Mouse (Mus musculus) myocyte (in vitro differentiated cells): ENCODE measurements at regions not wholly inside any gene's neighbourhood (a gene's known extent, or its start where the extent isn't known, plus 50 kb on each side); places are given as distances from the start of the nearest gene placed in this dataset.

Source experiments
- H3K27me3 ChIP-seq: one replicate; pipeline ENCODE4 v1.6.1; 2011; ENCODE audit not compliant: control insufficient read depth, insufficient read depth, insufficient read length
- H3K36me3 ChIP-seq: one replicate; pipeline ENCODE4 v1.6.1; 2011; ENCODE audit not compliant: control insufficient read depth, insufficient read depth
- H3K4me2 ChIP-seq: one replicate; pipeline ENCODE4 v1.6.1; 2011; ENCODE audit warnings: low read depth, control low read depth
- H3K4me3 ChIP-seq: one replicate; pipeline ENCODE4 v1.5.1; 2011; ENCODE audit warnings: mild to moderate bottlenecking, control low read depth, moderate library complexity
- H3K79me2 ChIP-seq: one replicate; pipeline ENCODE4 v1.6.1; 2011; ENCODE audit not compliant: control insufficient read depth, insufficient read depth
- H3ac ChIP-seq: one replicate; pipeline ENCODE4 v1.6.1; 2011; ENCODE audit not compliant: control insufficient read depth, insufficient read length
- CEBPB ChIP-seq: IDR thresholded peaks from 2 replicates; pipeline ENCODE4 v1.6.1; 2011; ENCODE audit warnings: mild to moderate bottlenecking, moderate library complexity; ENCODE audit not compliant: poor library complexity, insufficient read depth, severe bottlenecking
- E2F4 ChIP-seq: IDR thresholded peaks from one replicate; pipeline ENCODE4 v1.6.1; 2011; ENCODE audit warnings: mild to moderate bottlenecking, control low read depth, moderate library complexity; ENCODE audit not compliant: insufficient read depth
- MAX ChIP-seq: IDR thresholded peaks from one replicate; pipeline ENCODE4 v1.6.1; 2011; ENCODE audit warnings: low read depth, mild to moderate bottlenecking, control low read depth
- MYOD1 ChIP-seq, 3 experiments: IDR thresholded peaks; one replicate each; pipeline ENCODE4 v1.6.1; 2011; ENCODE audit warnings: control low read depth in 2 of 3, low read depth in 2 of 3, mild to moderate bottlenecking in 2 of 3, moderate library complexity in 1 of 3; ENCODE audit not compliant: insufficient read length in 2 of 3, control insufficient read depth in 1 of 3
- MYOG ChIP-seq, 3 experiments: IDR thresholded peaks; one replicate each; pipeline ENCODE4 v1.6.1; 2011; ENCODE audit warnings: control low read depth in 2 of 3, low read depth in 2 of 3, mild to moderate bottlenecking in 2 of 3; ENCODE audit not compliant: insufficient read length in 2 of 3, control insufficient read depth in 1 of 3, insufficient read depth in 1 of 3
- POLR2A ChIP-seq: IDR thresholded peaks from one replicate; pipeline ENCODE4 v1.6.1; 2011; ENCODE audit warnings: low read depth, mild to moderate bottlenecking, control low read depth, moderate library complexity; ENCODE audit not compliant: insufficient read length
- POLR2AphosphoS2 ChIP-seq: IDR thresholded peaks from one replicate; pipeline ENCODE4 v1.6.1; 2011; ENCODE audit warnings: low read depth, control low read depth; ENCODE audit not compliant: insufficient read length
- REST ChIP-seq: IDR thresholded peaks from one replicate; pipeline ENCODE4 v1.6.1; 2011; ENCODE audit warnings: mild to moderate bottlenecking, control low read depth, moderate library complexity; ENCODE audit not compliant: insufficient read depth, insufficient read length
- SRF ChIP-seq: IDR thresholded peaks from one replicate; pipeline ENCODE4 v1.6.1; 2011; ENCODE audit warnings: low read depth; ENCODE audit not compliant: control insufficient read depth, insufficient read length
- TCF12 ChIP-seq: IDR thresholded peaks from one replicate; pipeline ENCODE4 v1.6.1; 2011; ENCODE audit warnings: mild to moderate bottlenecking, control low read depth; ENCODE audit not compliant: poor library complexity, insufficient read depth, severe bottlenecking
- TCF3 ChIP-seq: IDR thresholded peaks from one replicate; pipeline ENCODE4 v1.6.1; 2011; ENCODE audit warnings: low read depth, control low read depth; ENCODE audit not compliant: insufficient read length
- USF1 ChIP-seq: IDR thresholded peaks from one replicate; pipeline ENCODE4 v1.6.1; 2011; ENCODE audit warnings: low read depth, mild to moderate bottlenecking, control low read depth, moderate library complexity

- Histone ChIP-seq H3K79me2 (no peaks in the 10 kb centered on the region), H3K36me3 (no peaks in the 10 kb centered on the region), H3ac (no peak overlapping the region), H3K27me3 (no peaks in the 10 kb centered on the region), H3K4me3 (no peak overlapping the region), H3K4me2 (no peak overlapping the region)
- no peak for TF ChIP-seq CEBPB
- TF ChIP-seq POLR2AphosphoS2 = no peak
- TF ChIP-seq POLR2A = no peak
- no peak for TF ChIP-seq TCF3
- no peak for TF ChIP-seq SRF
- no peak for TF ChIP-seq USF1
- no peak for TF ChIP-seq TCF12
- TF ChIP-seq MYOG (IDR thresholded peaks at IDR 0.05; ENCODE audit: control insufficient read depth in 1 of 3, insufficient read depth in 1 of 3, insufficient read length in 2 of 3, low read depth in 2 of 3) = no peak
- TF ChIP-seq E2F4 = no peak
- TF ChIP-seq MYOD1 (IDR thresholded peaks at IDR 0.05; ENCODE audit: control insufficient read depth in 1 of 3, insufficient read length in 2 of 3, low read depth in 2 of 3) = no peak
- TF ChIP-seq REST = no peak
- TF ChIP-seq MAX = no peak
These were observed 94.7 kb upstream of the Ccnd2 start for GRCm38 (mm10) chr6:127246730-127247129.

DNA sequence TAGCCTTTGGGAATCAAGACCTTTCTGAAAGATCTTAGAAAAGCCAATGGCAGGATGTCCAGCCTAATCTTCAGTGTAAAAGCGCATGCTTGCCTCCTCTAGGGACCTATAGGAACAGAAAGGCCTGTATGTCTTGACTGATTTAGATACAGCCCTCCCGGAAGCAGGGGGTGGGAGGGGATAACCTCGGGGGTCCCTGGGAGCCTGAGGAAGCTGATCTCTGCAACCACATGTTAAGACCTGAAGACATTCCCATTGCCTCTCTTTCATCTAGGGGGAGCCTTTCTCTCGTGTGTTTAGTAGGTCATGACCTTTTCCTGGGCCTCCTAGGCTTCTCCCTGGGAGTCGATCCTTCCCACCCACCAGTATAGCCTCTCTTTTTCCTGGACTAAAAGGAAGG lies 95.3 kb upstream of the Ccnd2 start:
- no peaks in the 10 kb centered on the region for H3K79me2 ChIP-seq
- H3K4me2 ChIP-seq = no peak overlapping the region
- TF ChIP-seq CEBPB (no peak), POLR2A (no peak), SRF (no peak), MYOG (IDR thresholded peaks at IDR 0.05; ENCODE audit: control insufficient read depth in 1 of 3, insufficient read depth in 1 of 3, insufficient read length in 2 of 3, low read depth in 2 of 3) (no peak), REST (no peak), E2F4 (no peak), USF1 (no peak), MYOD1 (IDR thresholded peaks at IDR 0.05; ENCODE audit: control insufficient read depth in 1 of 3, insufficient read length in 2 of 3, low read depth in 2 of 3) (no peak), POLR2AphosphoS2 (no peak), TCF12 (no peak), TCF3 (no peak), MAX (no peak)
- H3K36me3 ChIP-seq = no peaks in the 10 kb centered on the region
- H3ac ChIP-seq = no peak overlapping the region
- H3K27me3 ChIP-seq = no peaks in the 10 kb centered on the region
- no peak overlapping the region for H3K4me3 ChIP-seq

- no peaks in the 10 kb centered on the region for H3K36me3 ChIP-seq
- H3ac ChIP-seq = no peak overlapping the region
- TF ChIP-seq POLR2A (no peak), E2F4 (no peak), MAX (no peak), TCF3 (no peak), POLR2AphosphoS2 (no peak), TCF12 (no peak), MYOG (IDR thresholded peaks at IDR 0.05; ENCODE audit: control insufficient read depth in 1 of 3, insufficient read depth in 1 of 3, insufficient read length in 2 of 3, low read depth in 2 of 3) (no peak), MYOD1 (IDR thresholded peaks at IDR 0.05; ENCODE audit: control insufficient read depth in 1 of 3, insufficient read length in 2 of 3, low read depth in 2 of 3) (no peak), SRF (no peak), CEBPB (no peak), REST (no peak), USF1 (no peak)
- H3K4me2 ChIP-seq = no peak overlapping the region
- no peak overlapping the region for H3K4me3 ChIP-seq
- H3K79me2 ChIP-seq = no peaks in the 10 kb centered on the region
- no peaks in the 10 kb centered on the region for H3K27me3 ChIP-seq
These were observed 98.3 kb upstream of the Ccnd2 start for GRCm38 (mm10) chr6:127250181-127250873.

- Histone ChIP-seq H3K27me3 (no peaks in the 10 kb centered on the region), H3K79me2 (no peaks in the 10 kb centered on the region), H3K36me3 (no peaks in the 10 kb centered on the region), H3K4me2 (no peak overlapping the region), H3ac (no peak overlapping the region), H3K4me3 (no peak overlapping the region)
- no peak for TF ChIP-seq MYOG (IDR thresholded peaks at IDR 0.05; ENCODE audit: control insufficient read depth in 1 of 3, insufficient read depth in 1 of 3, insufficient read length in 2 of 3, low read depth in 2 of 3)
- TF ChIP-seq MYOD1 (IDR thresholded peaks at IDR 0.05; ENCODE audit: control insufficient read depth in 1 of 3, insufficient read length in 2 of 3, low read depth in 2 of 3) = no peak
- no peak for TF ChIP-seq SRF
- TF ChIP-seq MAX = no peak
- TF ChIP-seq POLR2A = no peak
- TF ChIP-seq CEBPB = no peak
- no peak for TF ChIP-seq TCF12
- TF ChIP-seq TCF3 = no peak
- no peak for TF ChIP-seq REST
- no peak for TF ChIP-seq E2F4
- no peak for TF ChIP-seq USF1
These were observed 99.1 kb upstream of the Ccnd2 start for GRCm38 (mm10) chr6:127250874-127251670.
